Mouse (Mus musculus) C3H10T1/2 (cell line): ENCODE results near the gene Itpka. TPM values are rescaled to one million over a fixed set of nuclear protein-coding genes. Genes with fewer than 3 reads are reported as not detected.

Experiments used
- polyA plus RNA-seq, 2 experiments: library from polyadenylated mRNA; unstranded; fragments of >200 nt; fragmentation: generic; extraction: Trizol; gene quantifications; one replicate each; pipeline ENCODE4 v1.2.1; 2012; ENCODE audit warnings: missing spikeins in 2 of 2

Gene Itpka
- under 1 TPM; 0.20 to 0.44 TPM for polyA plus RNA-seq

DNA sequence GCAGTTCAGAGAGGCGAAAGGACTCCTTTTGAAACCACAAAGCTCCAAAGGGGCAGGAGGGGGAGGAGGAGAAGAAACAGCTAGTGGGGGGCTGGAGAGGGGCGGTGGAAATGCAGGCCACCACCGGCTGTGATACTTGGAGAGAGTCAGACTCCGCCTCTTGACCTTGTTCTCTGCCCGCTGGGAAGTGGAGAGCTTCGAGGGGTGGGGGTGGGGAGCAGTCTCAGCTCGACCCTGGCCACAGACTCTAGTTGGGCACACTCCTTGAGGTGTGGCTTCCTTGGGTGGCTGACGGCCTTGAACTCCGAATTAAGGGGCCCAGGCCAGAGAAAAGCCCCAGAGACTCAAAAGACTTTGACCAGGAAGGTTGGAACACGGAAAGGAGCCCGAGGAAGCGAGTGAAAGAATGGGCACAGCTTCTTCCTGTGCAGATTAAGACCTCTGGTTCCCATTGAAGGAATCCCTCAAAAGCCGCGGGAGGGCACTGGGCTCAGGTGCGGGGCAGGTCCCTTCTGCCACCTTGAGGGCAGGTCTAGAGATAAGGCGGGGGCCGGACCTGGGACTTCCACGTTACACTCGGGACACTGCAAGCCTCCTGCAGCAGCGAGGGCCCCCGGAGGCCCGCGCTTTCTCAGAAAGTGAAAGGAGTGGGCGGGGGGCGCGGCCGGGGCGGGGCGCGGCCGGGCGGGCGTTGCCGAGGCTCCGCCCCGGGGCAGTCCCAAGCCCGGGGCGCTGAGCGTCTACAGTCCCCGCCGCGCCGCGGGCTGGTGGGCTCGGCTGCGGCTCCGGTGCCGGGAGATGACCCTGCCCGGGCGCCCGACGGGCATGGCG is at the start of gene Itpka:
Gene Itpka, plus strand, starts transcription at position 757 of the 831 bp plus-strand sequence.

DNA sequence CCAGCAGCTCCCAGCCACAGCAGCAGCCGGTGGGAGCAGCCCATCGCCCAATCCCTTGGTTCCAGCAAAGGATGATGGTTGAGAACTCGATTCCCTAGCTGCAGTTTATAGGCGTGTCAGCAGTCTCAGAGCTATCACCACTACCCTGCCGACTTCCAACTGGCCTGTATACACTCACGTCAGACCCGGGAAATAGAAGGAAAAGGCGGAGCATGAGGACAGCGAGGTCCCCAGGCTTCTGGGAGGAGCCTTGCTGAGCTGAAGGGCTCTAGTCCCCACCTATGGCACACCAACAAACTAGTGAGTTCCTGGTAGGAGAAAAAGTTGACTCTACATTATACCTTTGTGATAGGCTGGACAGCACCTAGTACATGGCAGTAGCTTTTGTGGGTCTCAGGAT is 18.1 kb downstream of the Itpka start, which contains the start of gene Ltk:
Gene Ltk, minus strand, starts transcription at position 181 of the 400 bp plus-strand sequence.

DNA sequence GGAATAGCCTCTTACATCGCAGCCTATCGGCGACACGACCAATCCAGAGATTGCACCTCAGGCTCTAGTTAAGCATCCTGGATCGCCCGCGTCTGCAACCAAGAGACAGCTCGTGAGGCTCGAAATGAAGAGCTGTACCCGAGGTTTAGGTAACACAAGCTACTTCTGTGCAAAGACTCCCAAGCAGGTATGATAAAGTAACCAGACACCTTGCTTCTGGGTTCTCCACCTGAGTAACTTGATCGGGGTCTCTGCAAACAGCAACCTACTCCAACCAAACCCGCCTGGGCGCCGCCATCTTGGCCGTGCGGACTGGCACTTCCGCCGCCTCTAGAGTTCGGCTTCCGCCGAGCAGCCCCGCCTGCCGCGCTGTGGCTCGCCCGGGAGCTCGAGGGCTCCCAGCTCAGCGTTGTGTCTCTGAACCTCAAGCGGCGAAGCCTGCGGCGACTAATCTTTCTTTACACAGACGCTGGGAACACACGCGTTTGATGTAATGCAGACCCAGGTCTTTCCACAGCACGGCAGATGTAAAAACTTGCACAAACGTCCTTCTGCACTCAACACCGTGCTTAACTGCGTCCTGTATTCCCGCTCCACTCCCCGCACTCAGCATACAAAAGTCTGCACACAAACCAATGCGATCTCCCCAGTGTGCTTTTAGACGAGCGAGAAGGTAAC is 45.2 kb downstream of the Itpka start, which contains the start of gene Rpap1:
Gene Rpap1, minus strand, starts transcription at position 332 of the 678 bp plus-strand sequence.

DNA sequence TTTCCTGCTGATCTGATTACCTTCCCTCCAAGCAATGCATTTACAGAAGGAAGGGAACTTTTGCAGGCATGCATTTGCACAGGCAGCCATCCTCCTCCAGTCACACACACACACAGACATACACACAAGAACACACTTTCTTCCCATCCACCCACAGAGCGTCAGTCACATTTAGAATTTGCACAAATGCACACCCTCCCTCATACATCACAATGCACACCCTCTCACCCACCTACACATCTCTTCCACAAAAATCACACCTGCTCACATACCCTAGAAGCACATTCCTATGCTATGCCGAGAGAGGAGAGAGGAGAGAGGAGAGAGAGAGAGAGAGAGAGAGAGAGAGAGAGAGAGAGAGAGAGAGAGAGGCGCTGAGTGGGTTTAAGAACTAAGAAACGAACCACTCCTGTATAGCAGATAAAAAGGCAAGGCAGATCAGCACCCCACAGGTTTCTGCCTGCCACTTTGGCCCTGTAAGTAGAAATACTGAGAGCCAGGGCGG is 55.2 kb downstream of the Itpka start, which contains the start of gene Tyro3:
Gene Tyro3, plus strand, starts transcription at position 455 of the 505 bp plus-strand sequence.

Other genes with a start within 250 kb of the Itpka start
- under 1 TPM; 0.01 to 0.04 TPM for gene Exd1, start 194.7 kb upstream of the Itpka start, polyA plus RNA-seq
- gene Chp1, start 194.6 kb upstream of the Itpka start, polyA plus RNA-seq = 10 to 100 TPM; 17.8 to 47.3 TPM
- gene Nusap1, start 124.0 kb upstream of the Itpka start, polyA plus RNA-seq = 1 to 10 TPM in 1 of 2 experiments, under 1 TPM in 1; 0.81 to 9.5 TPM
- gene Oip5, start 123.9 kb upstream of the Itpka start, polyA plus RNA-seq = 1 to 10 TPM; 1.1 to 5.9 TPM
- 10 to 100 TPM in 1 of 2 experiments, 1 to 10 TPM in 1; 5.7 to 15.6 TPM for gene Ndufaf1, start 79.5 kb upstream of the Itpka start, polyA plus RNA-seq
- 10 to 100 TPM in 1 of 2 experiments, 1 to 10 TPM in 1; 3.2 to 16.4 TPM for gene Rtf1, start 67.3 kb upstream of the Itpka start, polyA plus RNA-seq
- gene Ltk, start 18.1 kb downstream of the Itpka start, polyA plus RNA-seq = under 1 TPM in 1 of 2 experiments, not detected in 1; 0.02 TPM
- gene Rpap1, start 45.2 kb downstream of the Itpka start, polyA plus RNA-seq = 10 to 100 TPM in 1 of 2 experiments, 1 to 10 TPM in 1; 6.8 to 12.2 TPM
- 1 to 10 TPM; 5.6 to 7.1 TPM for gene Tyro3, start 55.4 kb downstream of the Itpka start, polyA plus RNA-seq
- gene Mga, start 154.9 kb downstream of the Itpka start, polyA plus RNA-seq = 1 to 10 TPM in 1 of 2 experiments, under 1 TPM in 1; 0.19 to 1.3 TPM
- 1 to 10 TPM in 1 of 2 experiments, under 1 TPM in 1; 0.89 to 8.1 TPM for gene Mapkbp1, start 230.4 kb downstream of the Itpka start, polyA plus RNA-seq